Mouse (Mus musculus) MEL (cell line): Measurements from ENCODE around the gene Hdgfl2. TPM values are rescaled to one million over a fixed set of nuclear protein-coding genes. Genes with fewer than 3 reads are reported as not detected.

Experiments
- DNase-seq: peaks from one replicate; pipeline ENCODE4 v3.0.0; 2011; ENCODE audit warnings: low read depth, low spot score
- H3K27ac ChIP-seq: 2 replicates; pipeline ENCODE4 v1.5.1; 2012; ENCODE audit warnings: low read depth, mild to moderate bottlenecking, control low read depth, low read length, moderate library complexity; ENCODE audit not compliant: control insufficient read depth
- H3K27me3 ChIP-seq, 2 experiments: fragments of 150-350 bp in 1 of 2; sonication (generic) in 1 of 2; 2 replicates each; pipeline ENCODE4 v1.6.1; 2012; ENCODE audit warnings: low read length in 2 of 2, mild to moderate bottlenecking in 2 of 2, improper control_type of control experiment in 1 of 2, moderate library complexity in 1 of 2; ENCODE audit not compliant: insufficient read depth in 2 of 2, control insufficient read depth in 1 of 2
- H3K36me3 ChIP-seq, 2 experiments: 2 replicates each; pipeline ENCODE4 v1.6.1; 2012 to 2014; ENCODE audit warnings: low read length in 2 of 2, improper control_type of control experiment in 1 of 2, inconsistent platforms in 1 of 2, mild to moderate bottlenecking in 1 of 2; ENCODE audit not compliant: insufficient read depth in 2 of 2, control insufficient read depth in 1 of 2
- H3K4me1 ChIP-seq, 2 experiments: fragments of 150-350 bp in 1 of 2; sonication (generic) in 1 of 2; 2 replicates each; pipeline ENCODE4 v1.6.1; 2012; ENCODE audit warnings: low read length in 2 of 2, improper control_type of control experiment in 1 of 2, mild to moderate bottlenecking in 1 of 2; ENCODE audit not compliant: insufficient read depth in 2 of 2, control insufficient read depth in 1 of 2
- H3K4me3 ChIP-seq, 2 experiments: fragments of 150-350 bp in 1 of 2; sonication (generic) in 1 of 2; 2 replicates each; pipeline ENCODE4 v1.5.1; 2012; ENCODE audit warnings: low read depth in 2 of 2, low read length in 2 of 2, mild to moderate bottlenecking in 2 of 2, moderate library complexity in 2 of 2, control low read depth in 1 of 2, improper control_type of control experiment in 1 of 2; ENCODE audit not compliant: control insufficient read depth in 1 of 2, insufficient read depth in 1 of 2
- H3K79me2 ChIP-seq: 2 replicates; pipeline ENCODE4 v1.6.1; 2012; ENCODE audit warnings: mild to moderate bottlenecking, low read length, moderate library complexity; ENCODE audit not compliant: control insufficient read depth, poor library complexity, insufficient read depth
- H3K9ac ChIP-seq: 2 replicates; pipeline ENCODE4 v1.6.1; 2012; ENCODE audit warnings: low read depth, mild to moderate bottlenecking, control low read depth, low read length, moderate library complexity; ENCODE audit not compliant: control insufficient read depth, poor library complexity, severe bottlenecking
- H3K9me3 ChIP-seq: fragments of 150-350 bp; sonication (generic); replicated peaks from 2 replicates; pipeline ENCODE4 v1.6.1; 2012; ENCODE audit warnings: mild to moderate bottlenecking, low read length, improper control_type of control experiment, moderate library complexity; ENCODE audit not compliant: insufficient read depth
- BHLHE40 ChIP-seq: IDR thresholded peaks from 2 replicates; pipeline ENCODE4 v1.6.1; 2012; ENCODE audit warnings: low read depth, mild to moderate bottlenecking, inconsistent platforms, low read length, improper control_type of control experiment, borderline replicate concordance
- HCFC1 ChIP-seq: IDR thresholded peaks from 2 replicates; pipeline ENCODE4 v1.6.1; 2012; ENCODE audit warnings: low read depth, mild to moderate bottlenecking, inconsistent platforms, low read length, improper control_type of control experiment, moderate library complexity
- KAT2A ChIP-seq: conservative IDR thresholded peaks from 2 replicates; pipeline ENCODE4 v1.6.1; 2012; ENCODE audit warnings: low read depth, low read length, improper control_type of control experiment, inconsistent platforms
- MAZ ChIP-seq: IDR thresholded peaks from 2 replicates; pipeline ENCODE4 v1.6.1; 2012; ENCODE audit warnings: low read depth, mild to moderate bottlenecking, inconsistent platforms, low read length, improper control_type of control experiment
- MXI1 ChIP-seq: IDR thresholded peaks from 2 replicates; pipeline ENCODE4 v1.6.1; 2011; ENCODE audit warnings: mild to moderate bottlenecking, low read depth, low read length, improper control_type of control experiment
- RAD21 ChIP-seq: IDR thresholded peaks from 2 replicates; pipeline ENCODE4 v1.6.1; 2011; ENCODE audit warnings: mild to moderate bottlenecking, low read depth, low read length, improper control_type of control experiment
- SIN3A ChIP-seq: IDR thresholded peaks from 2 replicates; pipeline ENCODE4 v1.6.1; 2012; ENCODE audit warnings: low read length, improper control_type of control experiment, inconsistent platforms
- TAL1 ChIP-seq: IDR thresholded peaks from 2 replicates; pipeline ENCODE4 v1.6.1; 2012; ENCODE audit warnings: mild to moderate bottlenecking, inconsistent platforms, low read length, moderate library complexity, mixed read lengths
- USF1 ChIP-seq: IDR thresholded peaks from 2 replicates; pipeline ENCODE4 v1.6.1; 2014; ENCODE audit warnings: low read depth, mild to moderate bottlenecking, inconsistent platforms, low read length, improper control_type of control experiment, moderate library complexity
- USF2 ChIP-seq, 2 experiments: IDR thresholded peaks; 2 replicates each; pipeline ENCODE4 v1.6.1; 2011 to 2012; ENCODE audit warnings: improper control_type of control experiment in 2 of 2, low read length in 2 of 2, borderline replicate concordance in 1 of 2, inconsistent platforms in 1 of 2, low read depth in 1 of 2, mild to moderate bottlenecking in 1 of 2; ENCODE audit not compliant: insufficient read depth in 1 of 2
- ZC3H11A ChIP-seq: IDR thresholded peaks from 2 replicates; pipeline ENCODE4 v1.6.1; 2012; ENCODE audit warnings: low read depth, mild to moderate bottlenecking, inconsistent platforms, low read length, improper control_type of control experiment
- ZKSCAN1 ChIP-seq: IDR thresholded peaks from 2 replicates; pipeline ENCODE4 v1.6.1; 2012; ENCODE audit warnings: low read depth, mild to moderate bottlenecking, inconsistent platforms, low read length, improper control_type of control experiment, moderate library complexity
- polyA plus RNA-seq, 2 experiments: library from polyadenylated mRNA; stranded (reverse) in 1 of 2; unstranded in 1 of 2; fragments of >175 nt in 1 of 2; fragments of >200 nt in 1 of 2; gene quantifications; 2 replicates each; pipeline versions ENCODE4 v1.2.1 to v1.2.4; 2012; ENCODE audit warnings: low replicate concordance in 2 of 2, low read depth in 1 of 2; ENCODE audit not compliant: insufficient read length in 2 of 2, insufficient read depth in 1 of 2, missing spikeins in 1 of 2
- total RNA-seq: library from RNA; depleted of rRNA; stranded (reverse); fragments of 300-350 nt; gene quantifications from 2 replicates; pipeline ENCODE4 v1.2.3, GENCODE M21; 2012

Gene Hdgfl2
- total and polyA plus RNA-seq, 3 experiments = 71.9 to 132 TPM; not detected in 1

GRCm38 (mm10) chr17:56137839-56138613 is 58.6 kb downstream of the Hdgfl2 start:
- no peaks in the 10 kb centered on the region for H3K9me3 ChIP-seq
- H3K4me3 ChIP-seq = no peak overlapping the region
- TF ChIP-seq HCFC1 = peak; percentile 75
- no peak for TF ChIP-seq BHLHE40
- no peak for TF ChIP-seq RAD21
- no peak for TF ChIP-seq SIN3A
- no peak for TF ChIP-seq ZC3H11A
- peaks cover 6% of the 10 kb centered on the region; the same call in 1 of the 2 replicates for H3K79me2 ChIP-seq
- no peak overlapping the region for H3K27ac ChIP-seq
- H3K27me3 ChIP-seq = no peaks in the 10 kb centered on the region
- peaks cover 0 to 7% of the 10 kb centered on the region in 2 experiments; a peak in 2 of 4 replicates for H3K4me1 ChIP-seq
- peaks cover 0 to 1% of the 10 kb centered on the region in 2 experiments; a peak in 1 of 4 replicates for H3K36me3 ChIP-seq
- no peak for DNase-seq
- no peak overlapping the region for H3K9ac ChIP-seq

DNA sequence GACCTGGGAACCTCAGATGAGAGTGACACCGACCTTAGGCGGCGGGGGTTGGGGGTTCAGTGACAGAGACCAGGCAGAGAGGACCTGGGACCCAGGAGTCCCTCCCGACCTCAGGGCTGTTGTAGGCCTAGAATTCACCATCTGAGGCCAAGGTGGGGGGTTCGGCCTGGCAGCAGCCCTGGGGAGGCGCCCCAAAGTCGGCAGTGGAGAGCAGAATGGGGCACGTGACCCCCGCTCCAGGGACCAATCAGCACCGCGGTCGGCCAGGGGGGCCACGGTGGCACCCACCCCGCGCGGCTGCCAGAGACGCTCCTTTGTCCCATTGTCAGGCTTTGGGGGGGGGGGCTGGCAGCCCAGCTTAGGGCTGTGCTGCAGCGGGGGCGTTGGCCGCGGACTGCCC is 59.9 kb downstream of the Hdgfl2 start:
- Histone ChIP-seq H3K9me3 (no peaks in the 10 kb centered on the region), H3K4me1 (peaks cover 0 to 5% of the 10 kb centered on the region in 2 experiments; a peak in 2 of 4 replicates), H3K79me2 (peaks cover 6% of the 10 kb centered on the region; the same call in 1 of the 2 replicates), H3K36me3 (no peaks in the 10 kb centered on the region), H3K9ac (peak overlapping the region; percentile 67), H3K27me3 (no peaks in the 10 kb centered on the region), H3K27ac (0 out of 2 replicates have a peak overlapping the region, but pooled peaks have one; percentile 6), H3K4me3 (peak overlapping the region; percentile 62 to 87)
- peak; percentile 42 for DNase-seq
- TF ChIP-seq KAT2A (no peak), USF1 (peak; percentile 96), BHLHE40 (peak; percentile 81), TAL1 (no peak), MAZ (no peak), MXI1 (no peak), USF2 (IDR thresholded peaks at IDR 0.05; ENCODE audit: borderline replicate concordance in 1 of 2, insufficient read depth in 1 of 2, low read depth in 1 of 2, low read length in 2 of 2) (peak in 1 of 2 experiments; percentile 77; a peak in 2 of 4 replicates), ZKSCAN1 (no peak)
